Mouse (Mus musculus) ES-CJ7 (cell line): ENCODE results near the gene 2210418O10Rik.
"Not testable (repeated sequence)": the region's sequence is repeated elsewhere in the genome, so short reads cannot be mapped to it uniquely, and the experiment has no call there.

Source experiments
- DNase-seq: peaks from one replicate; pipeline ENCODE4 v3.0.0; 2011; ENCODE audit warnings: low read depth, low spot score

Gene 2210418O10Rik

DNA sequence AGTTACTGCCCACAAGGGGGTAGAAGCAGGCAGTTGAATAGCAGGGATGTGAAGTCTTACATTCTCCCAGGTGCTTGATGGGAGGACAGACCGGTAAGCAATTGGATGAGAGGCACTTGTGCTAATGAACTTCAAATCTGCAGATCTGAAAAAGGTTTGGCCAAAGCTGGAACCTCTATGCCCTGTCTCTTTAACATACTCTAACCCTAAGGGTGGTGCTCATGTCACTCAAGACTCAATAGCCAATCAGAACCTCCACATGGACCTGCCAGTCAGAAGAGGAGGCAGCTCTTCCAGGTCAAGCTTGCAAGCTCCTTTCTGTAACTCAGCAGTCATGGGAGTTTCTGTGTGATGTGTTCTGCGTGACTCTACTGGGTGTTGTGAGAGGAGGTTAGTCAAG lies at the start of gene 2210418O10Rik:
Gene 2210418O10Rik (plus strand): TSS at position 301 of the 400 bp plus-strand sequence.
- not testable (repeated sequence) for DNase-seq

DNA sequence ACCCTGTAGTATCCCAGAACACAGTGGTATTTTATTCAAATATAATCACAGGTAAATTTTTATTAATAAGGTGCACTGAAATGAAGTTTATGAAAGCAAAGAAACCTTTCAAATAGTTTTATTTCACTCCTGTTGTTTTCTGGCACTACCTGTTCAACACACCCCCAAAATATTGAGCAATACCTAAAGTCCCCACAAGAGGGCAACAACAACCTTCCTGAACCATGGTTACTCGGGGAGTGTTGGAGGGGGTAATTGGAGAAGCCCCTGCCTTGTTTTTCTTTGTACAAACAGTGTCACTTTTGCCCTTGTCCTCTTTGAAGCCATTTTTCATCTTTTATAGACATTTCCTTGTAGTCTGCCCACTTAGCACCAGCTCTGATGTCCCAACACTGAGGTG lies 22.1 kb downstream of the 2210418O10Rik start:
- not testable (repeated sequence) for DNase-seq
